Mouse (Mus musculus): ENCODE data around the gene Irf7. TPM values are rescaled to one million over a fixed set of nuclear protein-coding genes. Genes with fewer than 3 reads are reported as not detected.
A peak's percentile ranks its signal among the peaks of the same experiment; 100 is the strongest.
"Not testable (repeated sequence)": the region's sequence is repeated elsewhere in the genome, so short reads cannot be mapped to it uniquely, and the experiment has no call there.

Gene Irf7
- polyA plus RNA-seq, 1 experiment from 2014 or later: 12.8 TPM

DNA sequence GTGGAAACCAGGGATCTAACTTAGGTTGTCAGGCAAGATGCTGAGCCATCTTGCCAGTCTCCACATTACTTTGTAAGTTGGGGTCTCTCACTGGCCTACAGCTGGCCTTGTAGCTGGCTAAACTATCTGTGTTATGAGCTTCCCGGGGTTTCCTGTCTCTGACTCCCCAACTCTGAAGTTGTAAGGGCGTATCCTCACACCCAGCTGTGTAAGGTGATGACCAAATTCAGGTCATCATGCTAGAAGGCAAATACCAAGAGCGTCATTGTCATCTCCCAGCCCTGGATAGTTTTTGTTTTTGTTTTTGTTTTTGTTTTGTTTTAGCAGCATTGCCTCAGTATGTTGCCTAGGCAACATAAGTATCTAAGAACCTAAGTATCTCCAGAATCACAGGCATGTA, 4.3 kb upstream of the Irf7 start:
- 59% methylated on average over 3 of the region's 3 CpGs for WGBS (ENCODE audit: insufficient replicate concordance)
- H3K4me3 ChIP-seq (replicated peaks): no peak overlapping the region
- H3K9me3 ChIP-seq (replicated peaks): no peaks in the 10 kb centered on the region
- H3K4me1 ChIP-seq (replicated peaks): peaks cover 13% of the 10 kb centered on the region
- H3K36me3 ChIP-seq (replicated peaks): no peaks in the 10 kb centered on the region
- ATAC-seq (ENCODE audit: insufficient read depth): no peak
- H3K27ac ChIP-seq (replicated peaks): no peak overlapping the region
- H3K27me3 ChIP-seq: peaks cover 53% of the 10 kb centered on the region
- no peak overlapping the region for H3K4me2 ChIP-seq
- no peak overlapping the region for H3K9ac ChIP-seq

DNA sequence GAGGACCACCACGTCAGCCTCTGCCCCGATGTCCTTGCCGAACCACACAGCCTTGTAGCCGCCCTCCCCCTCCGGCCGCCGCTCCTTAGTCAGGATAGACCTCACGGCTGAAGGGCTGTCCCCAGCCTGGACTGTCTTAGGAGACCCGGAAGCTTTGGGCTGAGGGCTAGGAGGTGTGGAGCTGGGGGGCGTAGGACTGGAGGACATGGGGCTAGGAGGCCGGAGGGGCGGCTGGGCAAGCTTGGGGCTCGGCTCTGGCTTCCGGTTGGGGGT, 2.9 kb upstream of the Irf7 start:
- no peak overlapping the region for H3K9ac ChIP-seq

DNA sequence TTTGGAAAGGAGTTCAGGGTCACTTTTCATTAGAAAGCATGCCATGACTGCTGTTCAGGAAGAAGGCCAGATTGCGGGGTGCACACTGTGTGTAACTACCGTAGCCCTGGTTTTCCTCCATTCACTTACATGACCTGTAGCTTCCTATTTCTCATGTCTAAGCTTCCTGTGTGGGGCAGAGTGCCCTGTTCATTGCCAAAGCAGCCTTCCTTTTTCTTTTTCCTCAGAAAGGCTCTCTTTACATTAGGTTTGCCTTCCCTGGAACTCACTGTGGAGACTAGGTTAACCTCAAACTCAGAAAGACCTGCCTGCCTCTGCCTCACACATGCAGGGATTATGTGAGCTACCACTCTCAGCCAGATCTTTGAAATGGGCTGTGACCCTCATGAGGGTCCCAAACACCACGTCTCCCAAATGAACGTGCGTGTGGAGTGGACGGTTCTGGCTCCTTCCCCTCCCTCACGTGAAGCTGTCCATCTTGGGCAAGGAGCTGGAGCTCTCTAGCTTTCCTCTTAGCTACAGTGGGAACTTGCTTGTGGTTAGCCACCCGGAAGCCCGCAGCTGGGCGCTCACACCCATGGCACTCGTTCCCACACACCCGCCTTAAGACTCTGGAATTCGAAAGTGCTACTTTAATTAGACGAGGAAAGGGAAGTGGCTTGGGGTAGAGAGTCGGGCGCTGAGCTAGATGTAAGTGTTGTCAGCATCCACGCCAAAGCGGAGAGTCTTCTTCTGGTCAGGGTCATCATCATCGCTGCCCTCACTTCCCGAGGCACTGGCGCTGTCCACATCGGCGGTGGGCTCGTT, 2.4 kb upstream of the Irf7 start:
- H3K27me3 ChIP-seq: peaks cover 37% of the 10 kb centered on the region
- no peak overlapping the region for H3K9ac ChIP-seq
- no peaks in the 10 kb centered on the region for H3K9me3 ChIP-seq (replicated peaks)
- peak overlapping the region; percentile 61 for H3K27ac ChIP-seq (replicated peaks)
- 25% methylated on average over 24 of the region's 24 CpGs for whole genome bisulfite sequencing (ENCODE audit: insufficient replicate concordance)
- peaks cover 26% of the 10 kb centered on the region for H3K4me1 ChIP-seq (replicated peaks)
- peak overlapping the region; percentile 24 for H3K4me3 ChIP-seq (replicated peaks)
- peaks cover 10% of the 10 kb centered on the region for H3K36me3 ChIP-seq (replicated peaks)
- ATAC-seq (ENCODE audit: insufficient read depth): no peak
- peak overlapping the region; percentile 58 for H3K4me2 ChIP-seq

More for the DNA sequence above, 2.9 kb upstream of the Irf7 start:
- no peak overlapping the region; the same call in 1 of the 2 replicates for H3K27ac ChIP-seq (replicated peaks)
- 45% methylated on average over 14 of the region's 14 CpGs for WGBS (ENCODE audit: insufficient replicate concordance)
- H3K4me1 ChIP-seq (replicated peaks): peaks cover 26% of the 10 kb centered on the region
- no peaks in the 10 kb centered on the region for H3K9me3 ChIP-seq (replicated peaks)
- peak overlapping the region; percentile 24 for H3K4me3 ChIP-seq (replicated peaks)
- H3K4me2 ChIP-seq: peak overlapping the region; percentile 58
- no peak for ATAC-seq (ENCODE audit: insufficient read depth)
- 0 out of 2 replicates have a peak, but pooled peaks cover 5% of the 10 kb centered on the region for H3K36me3 ChIP-seq (replicated peaks)
- peaks cover 43% of the 10 kb centered on the region for H3K27me3 ChIP-seq

DNA sequence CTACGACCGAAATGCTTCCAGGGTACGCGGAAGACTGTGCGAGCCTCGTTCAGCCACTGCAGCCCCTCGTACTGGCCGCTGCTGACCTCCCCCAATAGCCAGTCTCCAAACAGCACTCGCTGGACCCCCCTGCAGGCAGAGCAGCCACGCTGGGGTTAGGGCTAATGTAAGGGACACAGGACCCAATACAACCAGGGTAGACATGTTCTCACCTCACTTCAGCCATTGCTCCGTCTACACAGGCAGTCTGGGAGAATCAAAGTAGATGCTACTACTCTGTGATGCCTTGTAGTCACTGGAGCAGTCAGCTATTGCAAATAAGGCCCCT, 906 bp downstream of the Irf7 start:
- H3K4me1 ChIP-seq (replicated peaks): peaks cover 26% of the 10 kb centered on the region
- H3K9ac ChIP-seq: peak overlapping the region; percentile 68
- H3K36me3 ChIP-seq (replicated peaks): peaks cover 43% of the 10 kb centered on the region
- no peak for ATAC-seq (ENCODE audit: insufficient read depth)
- H3K27me3 ChIP-seq: peaks cover 17% of the 10 kb centered on the region
- no peaks in the 10 kb centered on the region for H3K9me3 ChIP-seq (replicated peaks)
- WGBS (ENCODE audit: insufficient replicate concordance): 41% methylated on average over 11 of the region's 11 CpGs
- peak overlapping the region; percentile 79 for H3K4me2 ChIP-seq
- H3K4me3 ChIP-seq (replicated peaks): peak overlapping the region; percentile 71
- H3K27ac ChIP-seq (replicated peaks): peak overlapping the region; percentile 39; the same call in 1 of the 2 replicates

DNA sequence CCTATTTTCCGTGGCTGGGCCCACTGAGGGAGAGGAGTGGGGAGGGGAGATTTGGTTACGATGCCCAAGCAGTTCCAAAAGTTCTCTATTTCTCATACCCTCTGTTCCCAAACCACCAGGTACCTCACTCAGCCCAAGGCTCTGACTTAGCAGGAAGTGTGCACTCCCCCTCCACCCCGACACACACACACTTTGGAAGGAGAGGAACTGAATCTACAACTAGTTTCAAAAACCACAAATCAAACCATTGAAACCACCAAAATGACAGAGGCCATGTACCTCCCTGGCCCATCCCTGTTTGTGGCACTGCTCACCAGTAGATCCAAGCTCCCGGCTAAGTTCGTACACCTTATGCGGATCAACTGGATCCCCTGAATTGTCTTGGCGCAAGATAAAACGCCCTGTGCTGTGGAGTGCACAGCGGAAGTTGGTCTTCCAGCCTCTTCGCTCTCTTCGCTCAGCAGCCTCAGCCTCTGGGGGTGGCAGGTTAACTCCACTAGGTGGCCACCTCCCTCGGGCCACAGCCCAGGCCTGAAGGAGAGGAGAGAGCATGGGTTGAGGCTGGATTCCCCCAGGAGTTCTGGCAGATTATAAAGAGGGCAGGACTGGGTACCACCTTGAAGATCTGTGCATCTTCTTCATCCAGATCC, 1.4 kb downstream of the Irf7 start:
- Histone ChIP-seq H3K9ac (0 out of 2 replicates have a peak overlapping the region, but pooled peaks have one; percentile 68), H3K27ac (replicated peaks) (0 out of 2 replicates have a peak overlapping the region, but pooled peaks have one; percentile 56), H3K4me1 (replicated peaks) (peaks cover 26% of the 10 kb centered on the region), H3K4me2 (peak overlapping the region; percentile 79), H3K27me3 (peaks cover 13% of the 10 kb centered on the region), H3K9me3 (replicated peaks) (no peaks in the 10 kb centered on the region), H3K4me3 (replicated peaks) (peak overlapping the region; percentile 71), H3K36me3 (replicated peaks) (peaks cover 48% of the 10 kb centered on the region)
- peak; percentile 30; the same call in 1 of the 2 replicates for ATAC-seq (ENCODE audit: insufficient read depth)
- 14% methylated on average over 12 of the region's 12 CpGs for WGBS (ENCODE audit: insufficient replicate concordance)

DNA sequence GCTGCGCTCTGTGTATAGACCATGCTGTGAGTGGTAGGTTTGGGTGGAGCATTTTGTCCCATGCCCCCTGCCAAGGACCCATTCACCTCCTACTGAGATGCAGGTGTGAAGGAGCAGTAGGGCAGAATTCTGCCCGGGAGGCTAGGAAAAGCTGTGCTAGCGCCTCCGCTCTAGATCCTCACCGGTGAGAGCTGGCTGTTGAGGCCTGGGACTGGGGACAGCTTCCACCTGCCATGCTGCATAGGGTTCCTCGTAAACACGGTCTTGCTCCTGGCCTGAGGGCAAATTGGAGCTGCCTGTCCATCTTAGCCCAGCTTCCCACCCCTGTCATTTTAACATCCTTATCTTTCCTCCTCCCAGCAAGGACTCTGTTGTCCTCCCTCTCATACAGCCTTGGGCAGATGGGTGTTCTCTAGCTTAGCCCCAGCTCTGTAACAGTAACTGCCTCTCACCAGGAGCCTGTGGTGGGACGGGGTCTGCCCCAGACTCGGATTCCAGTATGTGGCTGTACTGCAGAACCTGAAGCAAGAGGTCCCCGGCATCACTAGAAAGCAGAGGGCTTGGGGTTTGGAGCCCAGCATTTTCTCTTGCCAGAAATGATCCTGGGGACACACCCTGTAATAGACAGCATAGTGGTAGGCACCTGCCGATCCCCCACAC, 2.1 kb downstream of the Irf7 start:
- ATAC-seq (ENCODE audit: insufficient read depth): no peak
- Histone ChIP-seq H3K4me1 (replicated peaks) (peaks cover 22% of the 10 kb centered on the region), H3K27me3 (peaks cover 6% of the 10 kb centered on the region), H3K36me3 (replicated peaks) (peaks cover 55% of the 10 kb centered on the region), H3K9me3 (replicated peaks) (no peaks in the 10 kb centered on the region), H3K9ac (no peak overlapping the region), H3K4me3 (replicated peaks) (0 out of 2 replicates have a peak overlapping the region, but pooled peaks have one; percentile 71), H3K27ac (replicated peaks) (no peak overlapping the region), H3K4me2 (peak overlapping the region; percentile 79)
- 78% methylated on average over 11 of the region's 11 CpGs for WGBS (ENCODE audit: insufficient replicate concordance)

DNA sequence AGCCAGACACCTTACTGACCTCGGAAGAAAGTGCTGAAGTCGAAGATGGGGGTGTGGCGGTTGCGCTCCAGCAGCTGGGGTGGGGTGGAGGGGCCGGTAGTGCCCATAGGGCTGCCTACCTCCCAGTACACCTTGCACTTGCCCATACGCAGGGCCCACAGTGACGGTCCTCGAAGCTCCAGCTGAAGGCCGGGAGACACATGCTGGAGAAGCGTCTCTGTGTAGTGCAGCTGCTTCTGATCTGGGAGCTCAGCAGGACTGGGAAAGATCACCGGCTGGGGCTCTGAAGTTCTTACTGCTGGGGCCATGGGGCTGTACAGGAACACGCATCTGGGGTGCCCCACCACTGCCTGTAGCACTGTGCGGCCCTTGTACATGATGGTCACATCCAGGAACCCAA, 2.6 kb downstream of the Irf7 start:
- no peaks in the 10 kb centered on the region for H3K9me3 ChIP-seq (replicated peaks)
- WGBS (ENCODE audit: insufficient replicate concordance): 91% methylated on average over 13 of the region's 13 CpGs
- peaks cover 61% of the 10 kb centered on the region for H3K36me3 ChIP-seq (replicated peaks)
- H3K27me3 ChIP-seq: peaks cover under 1% of the 10 kb centered on the region; the same call in 1 of the 2 replicates
- H3K4me1 ChIP-seq (replicated peaks): peaks cover 20% of the 10 kb centered on the region
- H3K27ac ChIP-seq (replicated peaks): no peak overlapping the region
- no peak overlapping the region for H3K4me3 ChIP-seq (replicated peaks)
- no peak for ATAC-seq (ENCODE audit: insufficient read depth)
- no peak overlapping the region for H3K4me2 ChIP-seq
- no peak overlapping the region for H3K9ac ChIP-seq

DNA sequence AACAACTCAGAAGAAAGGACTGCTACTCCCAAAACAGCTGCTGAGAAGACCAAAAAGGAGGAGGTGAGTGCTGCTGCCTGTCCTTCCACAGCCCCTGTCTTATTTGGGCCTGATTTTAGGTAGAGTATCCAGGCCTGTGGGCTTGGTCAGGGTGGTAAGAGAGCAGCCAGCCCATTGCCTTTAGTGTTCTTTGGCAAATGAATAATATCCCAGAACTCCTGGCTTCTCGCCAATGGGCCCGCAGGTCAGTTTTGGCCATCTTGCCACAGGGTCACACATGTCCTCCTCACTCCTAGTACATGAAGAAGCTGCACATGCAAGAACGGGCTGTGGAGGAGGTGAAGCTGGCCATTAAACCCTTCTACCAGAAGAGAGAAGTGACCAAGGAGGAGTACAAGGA, 4.8 kb downstream of the Irf7 start:
- H3K36me3 ChIP-seq (replicated peaks): peaks cover 82% of the 10 kb centered on the region
- WGBS (ENCODE audit: insufficient replicate concordance): 83% methylated on average over 3 of the region's 3 CpGs
- H3K9me3 ChIP-seq (replicated peaks): no peaks in the 10 kb centered on the region
- H3K27ac ChIP-seq (replicated peaks): no peak overlapping the region
- no peak overlapping the region for H3K4me3 ChIP-seq (replicated peaks)
- H3K4me1 ChIP-seq (replicated peaks): peaks cover 17% of the 10 kb centered on the region
- no peak overlapping the region for H3K4me2 ChIP-seq
- no peak overlapping the region for H3K9ac ChIP-seq
- ATAC-seq (ENCODE audit: insufficient read depth): no peak
- H3K27me3 ChIP-seq: no peaks in the 10 kb centered on the region

DNA sequence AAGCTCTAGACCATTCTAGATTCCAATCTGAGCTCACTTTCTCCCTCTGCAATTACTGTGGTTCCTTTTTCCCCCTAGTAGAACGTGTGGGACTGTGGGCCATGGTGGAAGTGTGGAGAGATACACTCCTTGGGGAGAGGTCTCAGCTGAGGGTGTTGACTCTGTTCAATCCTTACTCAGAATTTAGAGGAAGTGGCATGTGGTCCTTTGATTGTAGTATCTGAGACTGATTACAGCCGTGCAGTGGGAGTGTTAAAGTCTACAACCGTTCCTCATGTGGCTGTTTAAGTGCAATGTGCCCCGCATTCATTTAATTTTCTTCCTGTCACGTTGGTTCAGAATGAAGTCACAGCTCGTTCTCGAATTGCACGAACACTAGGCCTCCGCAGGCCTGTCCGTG, 10.1 kb downstream of the Irf7 start:
- no peaks in the 10 kb centered on the region for H3K9me3 ChIP-seq (replicated peaks)
- no peak for ATAC-seq (ENCODE audit: insufficient read depth)
- no peak overlapping the region for H3K27ac ChIP-seq (replicated peaks)
- H3K4me3 ChIP-seq (replicated peaks): no peak overlapping the region
- no peaks in the 10 kb centered on the region for H3K4me1 ChIP-seq (replicated peaks)
- no peaks in the 10 kb centered on the region for H3K27me3 ChIP-seq
- no peak overlapping the region for H3K4me2 ChIP-seq
- peaks cover 97% of the 10 kb centered on the region for H3K36me3 ChIP-seq (replicated peaks)
- no peak overlapping the region for H3K9ac ChIP-seq
- 76% methylated on average over 10 of the region's 10 CpGs for whole genome bisulfite sequencing (ENCODE audit: insufficient replicate concordance)

DNA sequence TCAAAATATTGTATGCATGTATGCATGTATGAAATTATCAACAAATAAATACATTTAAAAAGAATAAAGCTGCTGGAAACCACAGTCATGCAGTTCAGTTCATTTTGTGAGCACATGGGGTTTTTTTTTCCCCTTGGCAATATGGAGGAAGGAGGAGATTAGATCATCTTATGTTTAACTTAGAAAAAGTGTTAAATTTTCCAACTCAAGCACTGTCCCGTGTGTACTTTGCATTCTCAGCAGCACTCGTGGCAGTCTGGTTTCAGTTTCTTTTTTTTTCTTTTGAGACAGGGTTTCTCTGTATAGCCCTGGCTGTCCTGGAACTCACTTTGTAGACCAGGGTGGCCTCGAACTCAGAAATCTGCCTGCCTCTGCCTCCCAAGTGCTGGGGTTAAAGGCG, 15.8 kb downstream of the Irf7 start:
- H3K4me1 ChIP-seq (replicated peaks); H3K9me3 ChIP-seq (replicated peaks); H3K27ac ChIP-seq (replicated peaks); H3K9ac ChIP-seq; H3K4me3 ChIP-seq (replicated peaks); H3K27me3 ChIP-seq; H3K4me2 ChIP-seq; ATAC-seq (ENCODE audit: insufficient read depth): not testable (repeated sequence)
- WGBS (ENCODE audit: insufficient replicate concordance): 81% methylated on average over 4 of the region's 4 CpGs
- H3K36me3 ChIP-seq (replicated peaks): peaks cover 98% of the 10 kb centered on the region

DNA sequence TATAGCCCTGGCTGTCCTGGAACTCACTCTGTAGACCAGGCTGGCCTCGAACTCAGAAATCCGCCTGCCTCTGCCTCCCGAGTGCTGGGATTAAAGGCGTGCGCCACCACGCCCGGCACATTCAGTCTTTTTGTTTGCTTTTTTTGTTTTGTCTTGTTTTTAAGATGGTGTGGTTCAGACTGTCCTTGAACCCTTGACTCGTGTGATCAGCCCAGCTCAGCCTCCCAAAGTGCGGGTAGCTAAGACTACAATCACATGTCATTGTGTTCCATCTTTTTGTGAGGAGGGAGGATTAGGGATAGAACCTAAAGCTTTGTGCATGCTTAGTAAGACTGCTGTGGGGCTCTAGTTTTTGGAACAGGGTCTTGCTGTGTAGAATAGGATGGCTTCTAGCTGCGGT, 34.7 kb downstream of the Irf7 start:
- H3K4me1 ChIP-seq (replicated peaks): peaks cover 26% of the 10 kb centered on the region
- 84% methylated on average over 10 of the region's 10 CpGs for WGBS (ENCODE audit: insufficient replicate concordance)
- no peak overlapping the region for H3K4me2 ChIP-seq
- H3K4me3 ChIP-seq (replicated peaks): no peak overlapping the region
- no peaks in the 10 kb centered on the region for H3K9me3 ChIP-seq (replicated peaks)
- no peak overlapping the region for H3K27ac ChIP-seq (replicated peaks)
- H3K27me3 ChIP-seq: no peaks in the 10 kb centered on the region
- no peak overlapping the region for H3K9ac ChIP-seq
- ATAC-seq (ENCODE audit: insufficient read depth): no peak
- H3K36me3 ChIP-seq (replicated peaks): peaks cover 60% of the 10 kb centered on the region

Measured in liver, embryonic 15.5 days (tissue).